Mouse (Mus musculus): ENCODE measurements around the gene Scarf1.

Scarf1 gene

DNA sequence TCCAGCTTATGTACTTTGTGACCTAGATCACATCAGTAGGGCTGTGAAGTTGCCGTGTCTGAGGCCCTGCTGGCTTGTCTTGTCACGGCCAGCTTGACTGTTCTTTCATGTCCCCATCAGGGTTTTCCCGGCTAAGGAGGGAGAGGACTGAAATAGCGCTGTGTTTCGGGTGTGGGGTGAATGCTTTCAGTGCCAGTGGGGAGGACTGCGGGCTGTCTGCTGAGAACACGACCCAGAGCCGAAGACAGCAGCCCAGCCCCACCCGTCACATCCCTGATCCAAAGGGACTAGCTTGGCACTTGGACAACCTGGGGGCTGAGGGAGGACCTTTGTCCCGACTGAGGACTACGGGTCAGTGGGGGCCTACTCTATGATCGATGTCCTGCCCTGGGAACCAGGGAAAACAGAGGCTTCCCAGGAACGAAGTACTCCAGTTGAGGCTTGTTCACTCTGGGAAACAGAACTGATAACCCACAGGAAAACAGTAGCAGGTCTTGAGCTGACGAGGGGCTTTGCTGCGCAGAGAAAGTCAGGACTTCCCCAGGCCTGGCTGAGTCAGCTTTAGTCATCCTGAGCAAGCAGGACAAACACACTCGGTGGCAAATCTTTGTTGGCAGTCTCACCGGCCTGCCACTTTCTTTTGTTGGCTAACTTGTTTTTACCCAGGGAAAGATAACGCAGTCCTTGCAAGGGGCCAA, 50.7 kb downstream of the Scarf1 start:
- no peak for DNase-seq (ENCODE audit: low read depth, low spot score)

DNA sequence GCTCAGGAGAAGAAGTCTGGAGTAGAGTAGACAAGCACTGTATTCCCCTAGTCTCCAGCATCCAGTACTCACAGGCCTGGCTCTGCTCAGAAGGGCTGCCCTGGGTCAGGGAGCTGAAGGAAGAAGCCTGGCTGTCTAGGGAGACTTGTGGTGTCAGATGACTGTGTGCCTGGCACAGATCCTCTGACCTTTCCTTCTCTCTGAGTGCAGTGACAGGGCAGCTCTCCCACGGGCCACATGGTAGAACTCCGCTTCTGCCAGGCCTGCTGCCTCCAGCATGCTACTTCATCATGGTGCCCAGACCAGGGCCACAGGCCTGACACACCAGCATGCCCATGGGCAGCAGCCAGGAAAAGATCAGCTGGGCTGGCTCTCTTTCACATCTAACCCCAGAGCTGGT, 52.5 kb downstream of the Scarf1 start:
- DNase-seq (ENCODE audit: low read depth, low spot score), result no peak

DNA sequence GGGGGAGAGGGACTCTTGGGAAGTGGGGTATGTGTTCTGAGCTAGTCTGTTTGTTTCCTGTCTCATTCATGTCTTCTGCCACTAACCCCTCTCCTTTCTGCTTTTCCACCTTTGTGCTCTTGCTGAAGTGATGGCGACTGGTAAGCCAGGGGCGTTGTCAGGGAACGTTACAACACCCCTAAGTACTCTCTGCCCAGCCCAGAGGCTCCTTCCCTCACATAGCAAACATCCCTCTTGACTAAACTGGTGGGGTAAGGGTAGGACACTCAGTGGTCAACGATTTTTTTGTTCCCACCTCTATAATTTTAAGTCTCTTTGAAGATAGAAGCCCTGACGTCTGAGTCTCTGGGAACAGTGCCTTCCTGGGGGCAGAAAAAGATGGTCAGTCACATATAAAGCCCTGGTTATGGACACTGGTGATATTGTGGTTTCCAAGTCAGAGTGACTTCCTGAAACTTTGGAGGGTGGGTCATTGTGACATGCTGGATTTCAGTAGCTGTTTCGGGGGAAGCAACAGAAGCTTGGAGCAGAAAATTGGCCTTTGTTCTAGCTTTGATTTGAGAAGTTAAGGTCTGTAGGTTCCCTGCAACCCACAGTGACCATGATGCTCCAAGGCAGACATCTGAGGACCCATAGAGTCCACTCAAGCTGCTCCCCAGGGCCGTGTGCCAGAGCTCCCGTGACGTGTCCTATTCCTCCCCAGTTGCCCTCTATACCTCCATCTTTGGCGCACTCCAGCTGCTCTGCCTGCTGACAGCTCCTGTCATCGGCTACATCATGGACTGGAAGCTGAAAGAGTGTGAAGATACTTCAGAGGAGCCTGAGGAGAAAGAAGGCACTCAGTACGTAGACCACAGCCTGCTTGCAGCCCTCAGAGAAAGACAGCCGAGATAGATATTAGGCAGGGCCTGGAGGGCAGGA, 53.2 kb downstream of the Scarf1 start:
- DNase-seq (ENCODE audit: low read depth, low spot score), result no peak

DNA sequence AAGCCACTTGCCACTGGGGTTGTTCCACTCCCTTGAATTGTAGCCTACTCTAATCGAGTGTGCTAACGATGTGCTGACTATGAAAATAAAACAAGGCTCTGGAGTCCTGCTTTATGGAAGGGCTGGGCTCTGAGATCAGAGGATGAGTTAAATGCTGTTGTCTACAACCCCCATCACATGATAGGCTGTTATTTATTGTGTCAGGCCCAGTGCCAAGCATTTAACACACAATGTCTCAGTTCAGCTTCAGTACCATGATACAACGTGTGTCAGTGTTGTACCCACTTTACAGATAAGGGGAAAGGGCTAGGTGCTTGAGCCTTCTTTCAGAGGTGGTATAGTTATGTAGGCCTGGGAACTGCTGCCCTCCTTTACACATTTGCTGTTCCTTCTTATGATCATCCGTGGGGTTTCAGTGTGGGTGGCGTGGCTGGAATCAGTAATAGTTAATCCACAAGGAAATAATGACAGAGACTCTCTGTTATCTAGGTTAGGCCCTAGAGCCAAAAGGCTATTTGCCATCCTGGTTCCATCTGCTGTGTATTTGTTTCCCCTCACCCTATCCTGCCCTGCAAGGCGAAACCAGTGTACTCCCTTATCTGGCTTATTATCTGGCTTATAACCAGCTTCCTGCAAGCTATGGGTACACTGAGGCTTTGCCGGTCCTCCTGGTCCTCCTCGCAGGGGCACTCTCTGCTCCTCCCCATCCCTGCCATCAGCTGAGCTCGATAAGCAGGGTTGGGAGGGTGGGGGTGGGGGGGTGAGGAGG, 54.2 kb downstream of the Scarf1 start:
- no peak for DNase-seq (ENCODE audit: low read depth, low spot score)

DNA sequence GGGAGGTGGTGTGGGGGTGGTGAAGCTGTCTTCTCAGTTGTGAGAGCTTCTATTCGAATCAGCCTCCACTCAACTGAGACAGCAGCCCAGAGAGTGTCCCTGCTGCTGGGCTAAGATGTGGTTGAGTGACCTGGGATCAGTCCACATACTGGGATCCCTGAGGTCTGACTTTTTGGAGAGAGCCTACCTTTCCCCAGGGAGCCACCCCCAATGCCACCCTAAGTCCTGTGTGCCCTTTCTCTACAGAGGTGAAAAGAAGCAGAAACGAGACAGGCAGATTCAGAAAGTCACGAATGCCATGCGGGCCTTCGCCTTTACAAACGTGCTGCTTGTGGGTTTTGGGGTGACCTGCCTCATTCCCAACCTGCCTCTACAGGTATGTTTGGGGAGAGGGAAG, 54.8 kb downstream of the Scarf1 start:
- no peak for DNase-seq (ENCODE audit: low read depth, low spot score)

DNA sequence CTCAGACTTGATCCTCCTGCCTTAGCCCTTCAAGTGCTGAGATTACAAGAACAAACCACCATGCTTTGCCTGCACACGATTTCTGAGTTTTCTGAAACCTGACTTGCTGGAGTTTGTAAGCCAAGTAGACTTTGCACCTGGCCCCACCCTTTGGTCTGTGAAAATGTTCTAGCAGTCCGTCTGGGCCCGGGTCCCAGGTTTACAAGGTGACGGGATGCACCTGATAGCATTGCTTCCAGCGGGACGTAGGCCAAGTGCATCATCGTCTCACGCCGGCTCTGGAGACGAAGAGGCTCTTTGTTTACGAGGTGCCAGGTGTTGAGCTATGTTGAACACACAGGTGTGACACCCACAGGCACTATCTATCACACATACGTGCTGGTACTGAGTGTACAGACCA, 55.6 kb downstream of the Scarf1 start:
- DNase-seq (ENCODE audit: low read depth, low spot score), result no peak

DNA sequence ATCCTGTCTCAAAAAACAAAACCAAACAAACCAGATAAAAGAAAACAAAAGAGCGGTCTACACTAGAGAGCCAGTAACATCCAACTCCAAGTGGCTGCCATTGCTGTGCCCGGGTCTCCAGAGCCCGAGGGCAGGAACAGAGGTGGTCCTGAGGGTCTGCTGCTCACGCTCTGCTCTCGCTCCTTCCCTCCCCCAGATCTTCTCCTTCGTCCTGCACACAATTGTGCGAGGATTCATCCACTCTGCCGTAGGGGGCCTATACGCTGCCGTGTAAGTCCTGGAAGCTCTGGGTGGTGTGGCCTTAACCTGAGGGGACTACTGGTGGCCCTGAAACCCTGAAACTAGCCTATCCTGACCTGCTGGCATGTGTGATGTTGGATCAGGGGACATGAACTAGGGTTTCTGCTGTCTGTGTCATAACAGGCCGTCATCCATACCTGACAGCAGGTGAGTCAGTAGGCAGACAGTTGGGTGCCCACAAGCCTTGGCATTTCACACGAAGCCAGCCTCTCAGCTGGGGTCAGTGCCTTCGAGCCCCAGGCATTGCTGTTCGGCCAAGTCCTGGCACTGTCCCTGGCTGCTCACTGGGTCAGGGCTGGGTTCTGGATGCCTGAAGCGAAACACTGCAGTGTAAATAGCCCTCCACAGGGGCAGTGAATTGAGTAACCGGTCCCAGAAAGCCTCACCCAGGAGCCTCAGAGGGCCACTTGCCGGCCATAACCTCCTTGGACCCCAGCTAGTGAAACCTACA, 57.2 kb downstream of the Scarf1 start:
- DNase-seq (ENCODE audit: low read depth, low spot score), result no peak

DNA sequence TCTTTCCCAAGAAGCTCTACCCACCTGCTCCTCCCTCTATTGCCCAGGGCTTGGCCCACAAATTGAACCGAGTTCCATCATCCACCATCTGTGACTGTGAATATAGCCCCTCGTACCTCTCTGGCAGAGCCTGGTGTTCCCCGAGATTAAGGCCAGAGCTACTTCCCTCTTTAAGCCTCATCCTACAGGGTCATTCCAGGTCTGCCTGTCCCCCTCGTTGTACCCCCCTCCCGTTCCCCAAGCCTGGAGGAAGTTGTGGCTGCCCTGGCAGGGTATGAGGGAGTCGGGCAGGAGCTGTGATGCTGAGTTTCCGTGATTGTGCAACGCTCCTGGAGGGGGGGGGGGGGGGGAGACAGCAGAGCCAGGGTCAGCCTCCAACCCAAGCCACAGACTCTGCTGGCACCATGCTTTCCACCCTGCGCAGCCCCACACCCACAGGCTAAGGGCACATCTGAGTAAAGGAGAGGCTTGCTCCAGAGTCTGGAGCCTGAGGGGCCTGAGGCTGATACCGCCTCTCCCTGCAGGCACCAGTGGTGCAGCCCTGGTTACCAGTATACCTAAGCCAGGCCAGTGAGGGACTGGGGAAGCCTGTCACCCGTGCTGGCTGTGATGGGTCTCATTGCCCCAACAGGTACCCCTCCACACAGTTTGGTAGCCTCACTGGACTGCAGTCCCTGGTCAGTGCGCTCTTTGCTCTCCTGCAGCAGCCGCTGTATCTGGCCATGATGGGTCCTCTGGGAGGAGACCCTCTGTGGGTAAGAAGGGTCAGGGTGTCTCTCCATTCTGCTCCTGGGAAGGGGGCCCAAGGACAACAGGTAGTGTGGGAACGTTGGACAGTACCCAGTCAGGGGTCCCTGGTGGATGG, 58.0 kb downstream of the Scarf1 start:
- DNase-seq (ENCODE audit: low read depth, low spot score), result no peak

DNA sequence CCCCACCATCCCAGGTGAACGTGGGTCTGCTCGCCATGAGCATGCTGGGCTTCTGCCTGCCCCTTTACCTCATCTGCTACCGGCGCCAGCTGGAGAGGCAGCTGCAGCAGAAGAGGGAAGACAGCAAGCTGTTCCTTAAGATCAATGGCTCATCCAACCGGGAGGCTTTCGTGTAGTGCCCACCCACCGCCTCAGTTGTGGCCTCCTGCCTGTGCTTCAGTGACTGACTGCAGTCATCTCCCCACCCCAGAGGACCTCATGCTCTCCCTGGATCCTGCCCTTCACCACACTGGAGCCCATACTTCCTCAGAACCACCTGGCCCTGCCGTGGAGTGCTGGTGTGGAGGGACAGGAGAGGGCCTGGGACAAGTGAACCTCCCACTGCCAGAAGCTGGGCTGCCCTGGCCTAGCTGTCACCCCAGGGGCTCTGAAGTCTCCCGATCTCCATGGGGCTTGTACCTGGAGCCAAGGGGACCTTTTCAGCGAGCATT, 59.0 kb downstream of the Scarf1 start:
- no peak for DNase-seq (ENCODE audit: low read depth, low spot score)

DNA sequence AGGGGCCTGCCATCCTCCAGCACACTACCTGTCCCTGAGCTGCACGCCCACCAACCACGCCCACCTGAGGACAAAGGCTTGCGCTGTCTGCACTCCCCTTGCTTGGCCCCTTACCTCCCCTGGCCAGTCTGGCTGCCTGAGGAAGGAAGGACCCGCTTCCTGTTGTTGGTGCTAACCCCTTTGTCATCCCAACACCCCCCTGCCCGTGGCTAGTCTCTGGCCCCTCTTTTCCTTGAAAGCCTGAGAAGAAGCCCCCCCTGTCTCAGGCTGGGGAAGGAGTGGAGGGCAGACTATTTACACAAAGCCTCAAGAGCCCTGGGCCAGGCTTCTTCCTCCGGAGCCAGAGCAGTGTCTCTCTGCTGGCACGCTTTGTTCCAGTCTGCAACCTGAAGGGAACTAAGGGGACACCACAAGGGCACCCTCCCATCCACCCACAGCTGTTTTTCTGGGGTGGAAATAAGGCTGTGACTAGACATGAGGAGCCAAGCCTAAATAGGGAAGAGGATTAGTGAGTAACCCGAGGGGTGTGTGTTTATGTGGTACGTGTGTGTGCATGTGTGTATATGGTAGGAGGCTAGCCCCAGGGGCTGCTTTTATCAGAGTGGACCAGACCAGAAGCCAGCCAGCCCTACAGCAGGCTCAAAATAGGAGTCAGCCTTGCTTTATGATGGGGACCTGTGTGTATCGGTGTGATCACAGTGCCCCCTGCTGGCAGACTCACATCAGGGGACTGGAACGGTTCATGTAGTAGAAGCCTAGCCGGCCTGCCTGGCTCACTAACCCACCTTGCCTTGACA, 59.7 kb downstream of the Scarf1 start:
- DNase-seq (ENCODE audit: low read depth, low spot score), result peak; percentile 91

DNA sequence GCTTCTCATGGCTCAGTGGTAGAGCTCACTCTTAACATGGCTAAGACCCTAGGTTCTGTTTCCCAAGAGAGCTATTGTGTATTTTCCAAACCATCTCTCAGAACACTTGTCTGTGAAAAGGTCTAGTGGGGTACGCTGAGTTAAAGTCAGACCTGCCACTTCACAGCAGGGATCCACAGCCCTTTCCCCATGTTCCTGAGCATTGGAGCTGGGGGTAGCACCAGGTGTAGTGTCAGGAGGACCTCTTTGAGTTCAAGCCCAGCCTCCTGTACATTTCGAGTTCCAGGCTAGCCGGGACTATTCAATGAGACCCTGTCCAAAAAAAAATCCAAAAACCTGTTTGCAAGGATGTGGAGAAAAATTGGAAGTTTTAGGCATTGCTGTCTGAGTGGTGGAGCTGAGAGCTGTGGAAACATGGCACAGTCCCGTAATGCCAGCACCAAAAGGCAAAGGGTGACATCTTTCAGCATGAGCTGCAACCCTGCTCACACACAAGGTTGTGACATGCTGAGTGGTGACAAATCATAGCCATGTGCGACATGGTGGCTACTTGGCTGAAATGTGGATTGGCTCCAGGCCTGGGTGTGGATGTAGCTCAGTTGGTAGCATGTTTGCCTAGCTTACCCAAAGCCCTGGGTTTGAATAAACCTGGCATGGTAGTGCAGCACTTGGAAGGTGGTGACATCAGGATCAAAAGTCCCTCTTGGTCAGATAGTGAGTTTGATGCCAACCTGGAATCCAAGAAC, 61.2 kb downstream of the Scarf1 start:
- no peak for DNase-seq (ENCODE audit: low read depth, low spot score)

DNA sequence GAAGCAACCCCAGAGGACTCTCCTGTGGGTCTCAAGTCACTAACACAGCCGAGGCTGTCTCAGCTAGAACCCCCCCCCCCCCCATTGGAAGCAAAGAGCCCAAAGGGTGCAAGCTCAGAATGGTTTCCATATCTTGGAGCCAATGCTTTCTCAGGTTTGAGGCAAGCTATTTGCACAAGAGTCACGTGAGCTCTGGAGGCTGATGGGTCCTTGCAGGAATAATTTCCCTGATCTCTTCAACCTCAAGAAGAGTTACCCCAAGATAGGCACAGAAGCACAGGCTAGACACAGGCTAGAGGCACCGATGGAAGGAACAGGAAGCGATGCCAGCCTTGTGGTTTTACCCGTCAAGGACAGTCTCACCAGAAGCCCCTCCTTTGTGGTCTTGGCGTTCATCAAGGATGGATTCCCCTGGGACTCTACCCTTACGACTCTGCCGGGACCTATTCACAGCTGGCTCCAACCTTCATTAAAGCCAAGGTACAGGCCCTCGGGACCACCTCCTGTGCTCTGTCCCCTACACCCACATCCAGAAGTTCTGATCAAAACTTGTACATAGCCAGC, 62.3 kb downstream of the Scarf1 start:
- DNase-seq (ENCODE audit: low read depth, low spot score), result no peak
